Mouse (Mus musculus) ovary, adult 18-20 months (tissue): ENCODE results near the gene Aig1.
A peak's percentile ranks its signal among the peaks of the same experiment; 100 is the strongest.

Source experiments
- DNase-seq: peaks from one replicate; pipeline ENCODE4 v3.0.0; 2022; ENCODE audit warnings: low spot score, mixed read lengths

Aig1 gene

DNA sequence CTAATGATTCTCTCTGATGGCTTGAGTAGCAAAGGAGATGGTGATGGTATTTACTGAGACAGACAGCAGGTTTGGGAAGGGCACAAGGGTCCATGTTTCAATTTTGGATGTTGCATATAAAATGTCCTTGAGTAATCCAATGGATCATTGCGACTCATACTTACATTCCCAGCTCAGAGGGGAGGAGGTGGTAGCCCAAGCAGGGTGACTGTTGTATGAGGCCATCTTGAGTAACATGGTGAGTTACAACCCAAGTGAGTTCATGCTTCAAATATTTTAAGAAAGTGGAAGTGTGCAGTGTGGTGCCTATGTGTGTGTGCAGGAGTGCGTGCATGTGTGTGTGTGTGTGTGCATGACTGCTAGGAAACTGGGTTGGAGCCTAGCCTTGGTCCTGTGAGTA lies 93.4 kb downstream of the Aig1 start:
- DNase-seq = no peak

DNA sequence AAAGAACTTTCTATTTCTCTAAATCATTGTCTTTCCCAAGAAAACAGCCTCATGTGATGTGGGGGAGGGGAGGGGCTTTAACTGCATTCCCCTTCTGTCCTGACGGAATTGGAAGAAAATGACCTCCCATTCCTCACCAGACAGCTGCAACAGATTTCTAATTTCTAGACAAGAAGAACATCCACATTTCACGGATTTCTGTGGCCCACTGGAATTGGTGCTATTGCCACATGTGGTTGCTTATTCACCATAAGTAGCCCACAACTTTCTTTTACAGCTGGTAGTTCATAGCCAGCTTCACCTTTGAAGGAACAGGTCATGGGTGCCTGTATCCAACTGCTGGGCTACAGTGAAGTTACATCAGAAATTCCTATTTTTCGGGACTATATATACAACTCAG lies 93.9 kb downstream of the Aig1 start:
- no peak for DNase-seq

GRCm38 (mm10) chr10:13770720-13771119 lies 98.1 kb downstream of the Aig1 start:
- no peak for DNase-seq

GRCm38 (mm10) chr10:13769789-13770188 lies 99.0 kb downstream of the Aig1 start:
- DNase-seq = no peak

DNA sequence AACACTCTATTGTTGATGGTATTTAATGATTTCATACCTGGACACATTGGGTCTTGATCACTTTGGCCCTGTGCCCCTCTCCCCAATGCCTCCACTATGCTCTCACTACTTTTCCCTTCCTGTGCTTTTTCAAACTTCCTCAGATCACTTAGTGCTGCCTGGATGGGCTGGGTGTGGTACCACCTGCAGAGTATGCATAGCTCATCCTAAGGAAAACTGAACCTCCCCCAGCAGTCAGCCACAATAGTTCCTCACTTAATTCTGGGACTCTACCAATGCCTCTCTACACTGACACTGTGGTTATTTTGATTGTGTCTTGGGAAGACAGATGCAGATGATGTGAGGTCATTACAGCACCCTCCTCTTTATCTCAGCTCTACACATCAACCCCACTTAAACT lies 99.9 kb downstream of the Aig1 start:
- DNase-seq = no peak

GRCm38 (mm10) chr10:13767076-13767475 lies 101.7 kb downstream of the Aig1 start:
- DNase-seq = no peak

DNA sequence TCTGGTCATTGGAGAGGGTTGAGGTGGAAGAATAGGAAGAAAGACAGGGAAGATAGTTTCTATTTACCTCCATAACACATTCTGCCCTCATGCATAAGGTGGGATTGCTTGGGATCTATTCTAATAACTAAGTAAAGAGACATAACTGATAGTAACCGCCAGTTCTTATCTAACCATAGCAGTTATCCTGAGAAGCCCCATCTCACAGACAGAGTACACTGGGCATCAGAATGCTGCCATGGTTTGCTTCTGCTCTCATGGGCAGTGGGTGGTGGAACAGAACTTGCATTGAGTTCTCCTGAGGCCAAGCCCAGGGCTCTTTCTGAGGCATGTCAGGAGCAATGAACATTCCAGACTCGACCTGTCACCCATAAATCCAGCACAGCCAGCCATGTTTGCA lies 105.6 kb downstream of the Aig1 start:
- no peak for DNase-seq

- no peak for DNase-seq
Measured at GRCm38 (mm10) chr10:13754712-13755111, 114.1 kb downstream of the Aig1 start.

DNA sequence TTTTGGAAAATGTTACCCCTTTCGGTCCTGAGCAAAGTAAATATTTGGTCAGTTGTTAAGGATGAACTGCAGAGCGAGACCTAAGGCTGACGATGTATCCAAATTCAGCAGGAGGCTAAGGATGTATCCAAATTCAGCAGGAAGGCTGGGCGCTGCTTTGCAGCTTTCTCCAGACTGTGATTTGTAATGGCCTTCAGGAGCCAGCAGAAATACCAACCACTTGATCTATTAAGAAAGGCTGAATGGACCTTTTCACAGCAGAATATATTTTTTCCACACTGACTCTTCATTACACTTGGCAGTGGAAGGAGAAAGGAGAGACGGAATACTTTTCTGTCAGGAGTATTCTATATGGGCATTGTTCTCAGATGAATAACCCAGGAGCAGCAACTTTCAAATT lies 115.0 kb downstream of the Aig1 start:
- no peak for DNase-seq

DNA sequence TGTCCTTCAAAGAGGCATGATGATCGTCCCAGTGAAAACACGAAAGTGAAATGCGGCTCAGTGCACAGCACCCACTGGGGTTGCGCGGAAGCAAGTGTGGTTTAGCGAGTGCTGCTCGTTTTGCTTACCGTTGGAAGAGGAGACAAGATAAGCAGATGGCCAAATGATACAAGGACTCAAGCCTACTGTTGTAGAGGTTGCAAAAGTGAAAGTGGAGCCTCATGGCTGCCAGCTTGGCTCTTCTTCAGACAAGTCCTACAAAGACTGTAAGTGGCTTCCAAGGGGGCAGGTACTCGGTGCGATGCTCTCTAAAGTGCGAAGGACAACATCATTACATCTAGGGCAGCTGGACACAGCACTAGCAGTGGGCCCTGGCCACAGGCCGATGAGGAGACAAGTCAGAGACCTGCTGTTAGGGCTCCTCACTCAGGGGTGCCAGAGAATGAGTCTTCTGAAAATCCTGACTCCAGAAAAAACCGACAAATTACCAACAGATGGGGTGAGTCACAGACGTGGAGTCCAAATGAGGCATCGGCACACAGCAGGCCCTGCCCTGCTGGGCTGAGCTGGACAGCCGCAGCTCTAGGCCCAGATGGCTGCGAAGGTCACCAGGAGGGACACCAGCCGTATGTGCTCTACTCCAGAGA lies 129.2 kb downstream of the Aig1 start:
- DNase-seq = no peak

DNA sequence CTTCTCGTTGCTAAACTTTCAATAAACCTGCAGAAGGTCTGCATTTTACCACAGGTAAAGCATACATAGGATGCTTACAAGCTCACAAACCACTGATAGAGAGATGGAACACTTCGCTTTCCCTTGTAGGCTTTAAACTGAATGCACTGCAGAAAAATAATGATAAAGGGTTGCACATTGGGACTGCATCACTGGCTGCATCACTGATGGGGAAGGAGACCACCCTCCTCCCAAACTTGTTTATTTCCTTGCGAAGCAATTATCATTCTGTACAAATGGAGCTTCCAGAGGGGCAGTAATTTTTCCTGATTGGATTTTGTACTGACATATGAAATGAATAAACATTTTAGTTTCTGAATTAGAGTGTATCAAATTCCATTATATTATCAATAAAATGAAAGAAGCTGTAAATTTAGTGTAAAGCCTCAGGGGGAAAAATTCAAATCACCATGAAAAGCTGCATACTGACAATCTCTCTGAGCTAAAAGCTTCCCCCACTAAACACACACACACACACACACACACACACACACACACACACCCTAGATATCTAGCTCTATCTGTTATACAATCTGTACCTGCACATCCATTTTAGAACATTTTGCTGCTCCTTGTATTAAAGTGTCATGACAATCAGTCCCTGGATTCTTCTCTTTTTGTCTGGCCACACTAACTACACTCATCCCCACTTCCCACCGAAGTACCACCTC lies 138.6 kb downstream of the Aig1 start:
- no peak for DNase-seq

GRCm38 (mm10) chr10:13727676-13728075 lies 141.1 kb downstream of the Aig1 start:
- no peak for DNase-seq

DNA sequence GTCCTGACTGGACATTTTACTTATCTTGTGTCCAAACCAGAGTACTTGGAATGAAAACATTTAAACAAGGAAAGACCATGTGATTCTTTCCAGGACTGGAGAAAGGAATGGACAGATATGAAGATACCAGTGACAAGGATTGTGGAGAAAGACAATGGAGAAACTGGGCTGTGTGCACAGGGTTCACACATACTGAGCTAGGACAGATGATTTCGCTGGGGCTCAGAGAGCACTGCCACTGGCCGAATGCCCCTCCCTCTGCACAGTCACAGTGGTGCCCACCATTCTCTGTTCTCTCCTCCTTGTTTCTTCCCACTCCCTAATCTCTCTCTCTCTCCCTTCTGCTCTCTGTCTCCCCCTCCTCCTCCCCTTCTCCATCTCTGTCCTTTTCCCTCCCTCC lies 142.6 kb downstream of the Aig1 start:
- DNase-seq = no peak

DNA sequence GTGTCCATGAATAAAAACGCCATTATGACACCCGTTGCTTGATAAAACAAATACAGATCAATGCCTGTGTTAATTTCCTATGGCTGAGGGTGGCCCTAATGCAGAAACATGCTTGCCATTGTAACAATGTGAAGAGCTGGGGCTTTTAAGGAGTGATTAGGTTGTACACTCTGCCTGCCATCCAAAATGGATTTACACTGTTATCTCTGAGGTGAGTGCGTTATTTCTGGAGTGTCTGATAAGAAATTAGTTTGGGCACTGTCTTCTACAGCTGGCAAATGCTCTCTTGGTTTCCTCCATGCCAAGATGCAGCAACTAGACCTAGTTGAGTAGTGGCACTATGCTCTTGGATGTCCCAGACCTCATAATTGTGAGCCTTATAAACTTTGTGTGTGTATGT lies 143.5 kb downstream of the Aig1 start:
- DNase-seq = no peak

GRCm38 (mm10) chr10:13716132-13716531 lies 152.6 kb downstream of the Aig1 start:
- DNase-seq = no peak

DNA sequence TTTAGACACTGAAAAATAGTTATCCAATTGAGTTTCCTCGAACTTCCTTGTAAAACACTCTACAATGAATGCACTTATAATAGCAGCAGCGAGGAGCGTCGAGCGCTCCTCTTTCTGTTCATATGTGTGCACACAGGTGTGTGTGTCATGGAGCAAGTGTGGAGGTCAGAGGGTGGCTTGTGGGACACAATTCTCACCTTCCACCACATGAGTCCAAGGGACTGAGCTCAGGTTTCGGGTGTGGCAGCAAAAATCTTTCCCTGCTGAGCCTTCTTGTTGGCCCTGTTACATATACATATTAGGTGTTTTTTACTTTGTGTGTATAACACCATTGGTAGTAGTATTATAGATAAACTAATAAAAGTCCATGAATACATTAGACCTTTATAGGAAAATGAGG lies 153.2 kb downstream of the Aig1 start:
- no peak for DNase-seq

DNA sequence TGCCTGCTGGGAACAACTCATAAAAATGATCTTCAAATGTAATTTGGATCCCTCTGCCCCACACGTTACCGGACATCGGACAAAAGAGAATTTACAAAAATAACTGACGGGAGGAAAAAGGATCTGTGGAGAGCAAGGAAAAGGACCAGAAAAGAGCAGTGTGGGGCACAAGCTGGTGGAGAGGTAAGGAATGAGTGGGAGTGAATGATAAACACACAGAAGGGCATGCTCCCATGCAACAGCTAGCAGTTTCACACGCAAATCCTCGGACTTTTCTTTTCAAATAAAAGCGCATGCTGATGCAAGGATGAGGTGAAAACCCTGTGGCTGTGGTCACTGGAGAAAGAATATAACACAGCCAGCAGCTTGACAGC lies 153.9 kb downstream of the Aig1 start:
- DNase-seq = no peak

GRCm38 (mm10) chr10:13714199-13714919 lies 154.4 kb downstream of the Aig1 start:
- peak; percentile 2 for DNase-seq

GRCm38 (mm10) chr10:13713711-13714110 lies 155.1 kb downstream of the Aig1 start:
- no peak for DNase-seq

DNA sequence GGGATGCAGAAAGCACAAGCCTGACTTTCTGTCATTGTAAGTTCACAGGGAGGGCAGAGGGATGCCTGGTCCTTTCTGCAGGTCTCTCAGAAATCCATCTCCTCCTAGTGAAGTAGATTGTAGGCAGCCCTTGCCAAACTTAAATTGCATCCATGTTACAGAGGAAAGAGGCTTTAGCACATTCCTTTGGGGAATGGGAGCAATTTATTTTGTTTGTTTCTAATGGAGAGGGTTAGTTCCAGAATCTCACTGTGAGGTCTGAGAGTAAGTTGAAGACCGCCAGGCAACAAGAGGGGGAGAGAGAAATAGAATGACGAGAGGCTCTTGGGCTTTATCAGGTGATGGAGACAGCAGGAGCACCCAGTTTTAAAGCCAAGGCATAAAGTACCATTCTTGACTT lies 155.7 kb downstream of the Aig1 start:
- DNase-seq = no peak

DNA sequence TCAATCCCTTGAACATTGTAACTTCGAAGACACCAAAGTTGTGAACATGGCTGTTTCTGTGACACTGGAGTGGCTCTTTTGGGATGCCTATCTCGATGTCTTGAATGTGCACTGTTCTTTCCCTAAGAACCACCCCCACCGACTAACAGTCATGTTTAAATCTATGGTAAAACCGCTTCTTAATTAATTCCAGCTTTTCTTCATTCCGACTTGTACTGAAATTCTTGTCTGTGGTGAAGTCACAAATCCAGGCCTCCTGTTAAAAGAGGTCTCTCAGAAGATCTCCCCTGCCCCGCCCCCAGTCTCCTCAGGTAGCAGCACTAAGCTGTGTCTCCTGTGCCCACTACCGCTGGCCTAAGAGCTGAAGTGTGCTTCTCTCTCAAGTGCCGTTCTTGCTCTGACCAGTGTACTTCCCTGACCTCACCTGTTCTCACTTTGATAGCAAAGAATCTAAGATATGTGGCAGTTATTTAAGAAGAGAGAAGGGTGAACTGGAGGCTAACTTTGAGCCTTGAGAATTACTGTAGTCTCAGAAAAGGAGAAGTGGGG lies 157.4 kb downstream of the Aig1 start:
- no peak for DNase-seq

GRCm38 (mm10) chr10:13705771-13706170 lies 163.0 kb downstream of the Aig1 start:
- no peak for DNase-seq

GRCm38 (mm10) chr10:13702688-13703087 lies 166.1 kb downstream of the Aig1 start:
- DNase-seq = no peak
